Mouse (Mus musculus) cortical plate, adult 2 months (tissue): ENCODE measurements around the gene Cby3.

Source experiments
- CTCF ChIP-seq: fragments of 200-500 bp; IDR thresholded peaks from 2 replicates; pipeline ENCODE4 v1.5.1; 2011; ENCODE audit warnings: mild to moderate bottlenecking, control low read depth, low read length; ENCODE audit not compliant: insufficient read depth; ENCODE audit errors: extremely low read depth
- POLR2A ChIP-seq: fragments of 200-500 bp; IDR thresholded peaks from 2 replicates; pipeline ENCODE4 v1.6.1; 2011; ENCODE audit warnings: mild to moderate bottlenecking, low read length, control low read depth; ENCODE audit not compliant: insufficient read depth; ENCODE audit errors: extremely low read depth

DNA sequence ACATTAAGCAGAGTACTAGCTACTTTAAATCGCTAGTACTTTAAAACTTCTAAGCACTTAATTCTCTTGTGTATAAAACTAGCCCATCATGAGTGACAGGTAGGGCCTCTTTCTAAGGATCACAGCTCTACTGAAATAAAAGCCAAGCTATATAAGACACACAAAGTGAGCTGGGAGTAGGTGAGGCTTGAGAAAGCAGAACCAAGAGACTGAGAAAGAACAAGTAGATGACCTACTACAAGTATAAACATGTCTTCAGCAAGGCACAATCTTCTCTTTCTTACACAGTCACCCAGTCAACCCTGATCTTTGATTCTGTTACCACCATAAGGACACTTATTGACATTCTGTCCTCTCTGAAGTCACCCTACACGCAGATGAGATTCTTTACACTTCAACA, 41.5 kb upstream of the Cby3 start:
- TF ChIP-seq POLR2A (no peak), CTCF (no peak)
